Mouse (Mus musculus): ENCODE measurements around the gene Fance.
"Not testable (repeated sequence)": the region's sequence is repeated elsewhere in the genome, so short reads cannot be mapped to it uniquely, and the experiment has no call there.

Fance gene

GRCm38 (mm10) chr17:28323786-28324185, 10.5 kb downstream of the Fance start:
- in situ Hi-C loops (cut with MboI; ENCODE audit: unreplicated experiment in 2 of 2): no loop called here

GRCm38 (mm10) chr17:28324416-28324815, 11.1 kb downstream of the Fance start:
- in situ Hi-C loops (cut with MboI; ENCODE audit: unreplicated experiment in 2 of 2): not testable (repeated sequence)

- in situ Hi-C loops (cut with MboI; ENCODE audit: unreplicated experiment in 2 of 2): no loop called here
Measured at GRCm38 (mm10) chr17:28325751-28326150, 12.4 kb downstream of the Fance start.

GRCm38 (mm10) chr17:28326951-28327350, 13.6 kb downstream of the Fance start:
- in situ Hi-C loops (cut with MboI; ENCODE audit: unreplicated experiment in 2 of 2): no loop called here

GRCm38 (mm10) chr17:28327673-28328325, 14.5 kb downstream of the Fance start:
- in situ Hi-C loops (cut with MboI; ENCODE audit: unreplicated experiment in 2 of 2): no loop called here

GRCm38 (mm10) chr17:28328366-28328928, 15.1 kb downstream of the Fance start, which contains the start of gene Rpl10a:
Gene Rpl10a, plus strand, starts transcription at chr17:28328471.
- in situ Hi-C loops (cut with MboI; ENCODE audit: unreplicated experiment in 2 of 2): no loop called here

GRCm38 (mm10) chr17:28328946-28329345, 15.6 kb downstream of the Fance start:
- in situ Hi-C loops (cut with MboI; ENCODE audit: unreplicated experiment in 2 of 2): no loop called here

- in situ Hi-C loops (cut with MboI; ENCODE audit: unreplicated experiment in 2 of 2): no loop called here
Measured at GRCm38 (mm10) chr17:28329503-28330231, 16.3 kb downstream of the Fance start.

- in situ Hi-C loops (cut with MboI; ENCODE audit: unreplicated experiment in 2 of 2): no loop called here
Measured at GRCm38 (mm10) chr17:28330232-28330546, 16.9 kb downstream of the Fance start.

GRCm38 (mm10) chr17:28330590-28330989, 17.3 kb downstream of the Fance start:
- in situ Hi-C loops (cut with MboI; ENCODE audit: unreplicated experiment in 2 of 2): not testable (repeated sequence)

GRCm38 (mm10) chr17:28331241-28332112, 18.2 kb downstream of the Fance start:
- in situ Hi-C loops (cut with MboI; ENCODE audit: unreplicated experiment in 2 of 2): no loop called here

- in situ Hi-C loops (cut with MboI; ENCODE audit: unreplicated experiment in 2 of 2): no loop called here
Measured at GRCm38 (mm10) chr17:28332113-28332914, 19.0 kb downstream of the Fance start.

GRCm38 (mm10) chr17:28332915-28333546, 19.7 kb downstream of the Fance start:
- in situ Hi-C loops (cut with MboI; ENCODE audit: unreplicated experiment in 2 of 2): no loop called here

GRCm38 (mm10) chr17:28335267-28335666, 21.9 kb downstream of the Fance start:
- in situ Hi-C loops (cut with MboI; ENCODE audit: unreplicated experiment in 2 of 2): no loop called here

- in situ Hi-C loops (cut with MboI; ENCODE audit: unreplicated experiment in 2 of 2): no loop called here
Measured at GRCm38 (mm10) chr17:28337547-28337946, 24.2 kb downstream of the Fance start.

- in situ Hi-C loops (cut with MboI; ENCODE audit: unreplicated experiment in 2 of 2): no loop called here
Measured at GRCm38 (mm10) chr17:28340578-28340977, 27.3 kb downstream of the Fance start.

GRCm38 (mm10) chr17:28341091-28341490, 27.8 kb downstream of the Fance start:
- in situ Hi-C loops (cut with MboI; ENCODE audit: unreplicated experiment in 2 of 2): no loop called here

- in situ Hi-C loops (cut with MboI; ENCODE audit: unreplicated experiment in 2 of 2): no loop called here
Measured at GRCm38 (mm10) chr17:28344050-28344607, 30.8 kb downstream of the Fance start.

GRCm38 (mm10) chr17:28344670-28345069, 31.4 kb downstream of the Fance start:
- in situ Hi-C loops (cut with MboI; ENCODE audit: unreplicated experiment in 2 of 2): no loop called here

All from v-Abl transformed pro-B cells (cell line).